Mouse (Mus musculus) heart, embryonic 15.5 days (tissue): ENCODE data around the gene Pld6. TPM values are rescaled to one million over a fixed set of nuclear protein-coding genes. Genes with fewer than 3 reads are reported as not detected.

Experiments used
- ATAC-seq: fragments of 200-750 bp; cut with Nextera tagmentation; replicated peaks from 2 replicates; pipeline ENCODE4 v1.8.0; 2017; ENCODE audit warnings: low read depth, moderate TSS enrichment; ENCODE audit not compliant: insufficient number of reproducible peaks, insufficient read depth, low FRiP score
- H3K27ac ChIP-seq: fragments of 300-500 bp; sonication (generic); 2 replicates; pipeline ENCODE4 v1.5.1; 2015; ENCODE audit warnings: mild to moderate bottlenecking, inconsistent platforms
- H3K27me3 ChIP-seq: fragments of 300-500 bp; sonication (generic); 2 replicates; pipeline ENCODE4 v1.6.1; 2015; ENCODE audit warnings: inconsistent platforms
- H3K36me3 ChIP-seq: fragments of 300-500 bp; sonication (generic); 2 replicates; pipeline ENCODE4 v1.6.1; 2015; ENCODE audit warnings: mild to moderate bottlenecking, inconsistent platforms
- H3K4me1 ChIP-seq: fragments of 300-500 bp; sonication (generic); replicated peaks from 2 replicates; pipeline ENCODE4 v1.6.1; 2015; ENCODE audit warnings: inconsistent platforms
- H3K4me2 ChIP-seq: fragments of 300-500 bp; sonication (generic); 2 replicates; pipeline ENCODE4 v1.6.1; 2015; ENCODE audit warnings: inconsistent platforms, mild to moderate bottlenecking, moderate library complexity
- H3K4me3 ChIP-seq: fragments of 300-500 bp; sonication (generic); 2 replicates; pipeline ENCODE4 v1.5.1; 2015; ENCODE audit warnings: mild to moderate bottlenecking, inconsistent platforms
- H3K9ac ChIP-seq: fragments of 300-500 bp; sonication (generic); 2 replicates; pipeline ENCODE4 v1.6.1; 2015; ENCODE audit warnings: mild to moderate bottlenecking, inconsistent platforms
- H3K9me3 ChIP-seq: fragments of 300-500 bp; sonication (generic); replicated peaks from 2 replicates; pipeline ENCODE4 v1.6.1; 2016; ENCODE audit warnings: inconsistent platforms
- WGBS: fragments of 180-500 bp; shearing (Covaris S2); methylation state at CpG from one replicate; pipeline ENCODE4 v1.1.7; 2015; ENCODE audit warnings: mixed read lengths; 5-methylcytosine and 5-hydroxymethylcytosine counted together
- polyA plus RNA-seq: library from polyadenylated mRNA; unstranded; fragments of >200 nt; fragmentation: Nextera tagmentation; extraction: Ambion mirVana; gene quantifications from 2 replicates; pipeline ENCODE4 v1.2.1, GENCODE M21; 2015

Pld6 gene
- 3.4 and 4.9 TPM in 2 replicates for polyA plus RNA-seq

DNA sequence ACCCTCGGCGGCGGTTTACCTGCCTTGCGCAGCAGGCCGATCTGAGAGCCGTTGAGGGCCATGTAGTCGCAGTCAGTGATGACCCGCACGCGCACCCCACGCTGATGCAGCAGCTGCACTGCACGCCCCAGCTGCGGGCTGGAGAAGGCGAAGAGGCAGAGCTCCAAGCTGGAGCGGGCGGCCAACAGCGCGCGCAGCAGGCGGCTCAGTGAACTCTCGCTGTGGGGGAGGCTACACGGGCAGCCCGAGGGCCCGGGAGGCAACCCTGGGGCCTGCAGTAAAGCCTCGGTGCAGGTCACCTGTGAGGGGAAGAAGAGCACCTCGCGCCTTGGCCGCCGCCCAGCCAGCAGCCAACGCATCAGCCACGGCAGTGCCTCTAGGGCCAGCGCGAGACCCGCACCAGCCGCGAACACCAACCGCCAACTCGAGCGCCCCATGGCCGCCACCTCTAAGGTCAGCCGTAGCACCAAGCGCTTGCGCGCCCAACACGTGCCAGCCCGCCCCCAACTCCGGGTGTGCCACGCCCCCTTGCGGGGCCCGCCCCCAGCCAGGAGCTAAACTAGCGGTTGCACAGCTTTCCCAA, at the start of gene Pld6:
TSS of gene Pld6 (minus strand) at position 447 of the 583 bp plus-strand sequence.
- H3K27ac ChIP-seq, result 0 out of 2 replicates have a peak within 1 kb of the TSS, but pooled peaks have one; percentile 37
- peak within 1 kb of the TSS; percentile 97 for H3K4me2 ChIP-seq
- 1% methylated on average over 51 of the region's 51 CpGs for WGBS
- 0 out of 2 replicates have a peak, but pooled peaks cover 3% of the 10 kb centered on the region for H3K27me3 ChIP-seq
- peaks cover 14% of the 10 kb centered on the region for H3K36me3 ChIP-seq
- H3K9ac ChIP-seq, result peak within 1 kb of the TSS; percentile 67
- H3K9me3 ChIP-seq, result no peaks in the 10 kb centered on the region
- H3K4me1 ChIP-seq, result peaks cover 16% of the 10 kb centered on the region
- peak within 1 kb of the TSS; percentile 51 for H3K4me3 ChIP-seq
- peak; percentile 79 for ATAC-seq

DNA sequence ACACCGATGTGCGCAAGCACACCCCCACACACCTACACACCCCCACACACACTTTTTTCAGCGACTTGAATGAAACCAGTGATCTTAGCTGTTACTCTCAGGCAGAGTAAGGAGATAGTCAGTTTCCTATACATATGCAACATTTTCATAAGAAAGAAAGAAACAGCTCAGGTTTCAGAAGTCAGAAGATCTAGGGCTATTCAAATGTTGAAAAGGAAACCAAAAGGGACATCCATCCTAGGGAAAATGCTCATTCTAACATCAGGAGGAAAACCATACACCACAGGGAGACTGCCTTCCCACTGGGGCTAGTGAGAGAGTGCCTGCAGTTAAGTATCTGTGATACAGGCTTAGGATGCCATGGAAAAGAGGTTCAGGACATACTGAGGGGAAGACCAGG, 34.2 kb upstream of the Pld6 start:
- WGBS, result 86% methylated on average over 3 of the region's 3 CpGs

DNA sequence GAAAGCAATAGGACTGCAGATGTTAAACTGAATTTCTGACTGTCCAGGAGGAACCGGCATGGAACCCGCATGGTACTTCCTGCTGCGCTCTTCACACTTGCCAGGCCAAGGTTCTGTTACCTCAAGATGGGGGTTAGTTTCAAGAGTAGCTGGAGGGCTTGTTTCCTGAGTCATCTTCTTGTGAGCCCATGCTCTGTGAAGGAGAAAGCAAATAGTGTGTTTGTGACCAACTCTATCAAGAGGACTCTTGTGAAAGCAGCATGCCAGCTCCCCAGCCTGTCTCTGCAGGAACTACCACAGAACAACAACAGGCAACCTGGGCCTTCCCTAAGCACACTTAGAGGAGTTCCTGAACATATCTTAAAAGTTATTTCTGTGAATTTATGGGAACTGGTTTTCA, 30.5 kb upstream of the Pld6 start:
- no peak overlapping the region for H3K4me3 ChIP-seq
- ATAC-seq, result no peak
- 97% methylated on average over 3 of the region's 3 CpGs for WGBS
- no peak overlapping the region for H3K9ac ChIP-seq
- no peak overlapping the region for H3K27ac ChIP-seq
- no peaks in the 10 kb centered on the region for H3K27me3 ChIP-seq
- H3K4me2 ChIP-seq, result no peak overlapping the region
- peaks cover 67% of the 10 kb centered on the region for H3K36me3 ChIP-seq
- no peaks in the 10 kb centered on the region for H3K9me3 ChIP-seq
- H3K4me1 ChIP-seq, result no peaks in the 10 kb centered on the region

More for the DNA sequence above, 34.2 kb upstream of the Pld6 start:
- Histone ChIP-seq H3K9ac (no peak overlapping the region), H3K27me3 (no peaks in the 10 kb centered on the region), H3K4me2 (no peak overlapping the region), H3K4me3 (no peak overlapping the region), H3K4me1 (no peaks in the 10 kb centered on the region), H3K36me3 (peaks cover 97% of the 10 kb centered on the region), H3K9me3 (no peaks in the 10 kb centered on the region), H3K27ac (no peak overlapping the region)
- ATAC-seq, result no peak

DNA sequence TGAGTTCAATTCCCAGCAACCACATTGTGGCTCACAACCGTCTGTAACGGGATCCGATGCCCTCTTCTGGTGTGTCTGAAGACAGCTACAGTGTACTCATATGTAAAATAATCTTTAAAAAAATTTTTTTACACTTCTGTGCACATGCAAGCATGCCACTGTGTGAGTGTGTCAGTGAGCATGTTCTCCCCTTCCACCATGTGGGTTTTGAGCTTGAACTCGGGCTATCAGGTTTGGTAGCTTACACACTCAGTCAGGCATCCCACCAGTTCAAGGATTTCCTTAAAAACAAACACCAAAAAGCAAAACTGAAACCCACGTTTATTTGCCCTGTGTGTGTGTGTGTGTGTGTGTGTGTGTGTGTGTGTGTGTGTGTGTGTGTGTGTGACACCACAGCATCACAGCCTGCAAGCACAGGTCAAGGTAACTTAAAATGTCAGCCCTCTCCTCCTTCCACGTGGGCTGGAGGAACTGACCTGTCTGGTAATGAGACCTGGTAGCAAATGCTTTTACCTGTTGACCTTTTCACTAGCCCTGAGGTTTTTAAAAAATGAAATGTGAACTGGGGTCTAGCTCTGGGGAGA, 28.1 kb upstream of the Pld6 start:
- peaks cover 4% of the 10 kb centered on the region; the same call in 1 of the 2 replicates for H3K4me1 ChIP-seq
- H3K4me2 ChIP-seq, result no peak overlapping the region
- peaks cover 46% of the 10 kb centered on the region for H3K36me3 ChIP-seq
- no peak overlapping the region for H3K4me3 ChIP-seq
- no peak for ATAC-seq
- no peak overlapping the region for H3K9ac ChIP-seq
- no peaks in the 10 kb centered on the region for H3K9me3 ChIP-seq
- H3K27me3 ChIP-seq, result no peaks in the 10 kb centered on the region
- no peak overlapping the region for H3K27ac ChIP-seq
- 89% methylated on average over 6 of the region's 6 CpGs for WGBS

DNA sequence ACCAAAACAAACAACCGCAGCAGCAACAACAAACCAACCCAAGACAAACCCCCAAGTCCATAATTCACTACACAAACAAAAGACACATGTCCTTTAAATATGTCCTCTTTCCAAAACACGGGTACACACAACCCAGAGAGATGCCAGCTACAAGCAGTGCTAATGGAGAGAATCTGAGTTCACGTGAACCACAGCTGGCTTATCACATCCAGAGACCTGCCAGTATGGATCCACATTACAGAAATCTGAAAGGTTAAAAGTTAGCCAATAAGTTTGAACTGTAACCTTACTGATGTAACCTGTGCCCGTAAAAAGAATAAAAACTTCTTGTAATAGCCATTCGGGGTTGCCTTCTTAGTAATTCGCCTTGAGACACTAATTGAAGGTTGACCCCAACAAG, 27.5 kb upstream of the Pld6 start:
- no peak overlapping the region for H3K9ac ChIP-seq
- 88% methylated on average over 6 of the region's 6 CpGs for WGBS

DNA sequence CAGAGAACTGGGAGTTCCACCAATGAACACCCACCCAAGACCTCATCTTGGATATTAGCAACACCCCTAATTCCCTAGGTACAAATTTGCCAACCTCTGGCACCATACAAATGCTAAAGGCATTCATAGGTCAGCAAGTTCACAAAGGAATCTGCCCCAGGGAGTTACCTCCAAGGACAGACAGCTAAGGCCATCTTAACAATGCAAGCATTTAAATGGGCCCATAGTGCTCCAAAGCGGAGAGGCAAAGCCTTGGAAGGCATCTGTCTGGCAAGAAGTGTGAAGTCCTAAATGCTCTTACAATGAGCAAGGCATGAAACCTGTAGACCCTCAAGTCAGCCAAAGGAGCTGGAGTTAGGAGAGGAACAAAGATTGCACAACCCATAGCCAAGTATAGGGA, 26.9 kb upstream of the Pld6 start:
- H3K9me3 ChIP-seq, result no peaks in the 10 kb centered on the region
- ATAC-seq, result no peak
- H3K4me2 ChIP-seq, result no peak overlapping the region
- no peaks in the 10 kb centered on the region for H3K27me3 ChIP-seq
- peaks cover 34% of the 10 kb centered on the region for H3K36me3 ChIP-seq
- no peak overlapping the region for H3K27ac ChIP-seq
- H3K9ac ChIP-seq, result no peak overlapping the region
- H3K4me3 ChIP-seq, result no peak overlapping the region
- WGBS, result 92% methylated on average over 1 of the region's 1 CpGs
- peaks cover 5% of the 10 kb centered on the region; the same call in 1 of the 2 replicates for H3K4me1 ChIP-seq

More for the DNA sequence above, 27.5 kb upstream of the Pld6 start:
- no peak for ATAC-seq
- Histone ChIP-seq H3K4me2 (no peak overlapping the region), H3K27ac (no peak overlapping the region), H3K36me3 (peaks cover 40% of the 10 kb centered on the region), H3K9me3 (no peaks in the 10 kb centered on the region), H3K4me1 (peaks cover 5% of the 10 kb centered on the region; the same call in 1 of the 2 replicates), H3K27me3 (no peaks in the 10 kb centered on the region), H3K4me3 (no peak overlapping the region)

DNA sequence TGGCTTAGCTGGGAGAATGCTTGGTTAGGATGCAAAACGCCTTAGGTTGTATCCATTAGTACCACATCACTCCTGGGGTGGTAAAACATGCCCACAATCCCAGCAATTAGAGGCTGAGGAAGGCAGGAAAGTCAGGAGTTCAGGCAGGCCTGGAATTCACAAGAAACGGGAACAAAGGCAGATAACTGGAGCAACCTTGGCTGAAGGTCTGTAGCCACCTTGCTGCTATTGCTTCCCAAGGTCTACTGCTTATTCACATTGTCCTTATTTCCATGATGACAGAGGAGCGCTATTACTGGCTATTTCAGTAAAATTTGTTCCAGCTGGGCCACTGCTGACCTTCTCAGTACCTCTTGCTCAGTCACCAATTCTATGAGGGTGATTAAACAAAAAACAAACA, 25.8 kb upstream of the Pld6 start:
- Histone ChIP-seq H3K4me2 (no peak overlapping the region), H3K9me3 (no peaks in the 10 kb centered on the region), H3K27me3 (no peaks in the 10 kb centered on the region), H3K9ac (no peak overlapping the region), H3K4me1 (peaks cover 11% of the 10 kb centered on the region), H3K27ac (no peak overlapping the region), H3K4me3 (no peak overlapping the region), H3K36me3 (peaks cover 23% of the 10 kb centered on the region)
- ATAC-seq, result no peak
- WGBS, result 57% methylated on average over 3 of the region's 3 CpGs

DNA sequence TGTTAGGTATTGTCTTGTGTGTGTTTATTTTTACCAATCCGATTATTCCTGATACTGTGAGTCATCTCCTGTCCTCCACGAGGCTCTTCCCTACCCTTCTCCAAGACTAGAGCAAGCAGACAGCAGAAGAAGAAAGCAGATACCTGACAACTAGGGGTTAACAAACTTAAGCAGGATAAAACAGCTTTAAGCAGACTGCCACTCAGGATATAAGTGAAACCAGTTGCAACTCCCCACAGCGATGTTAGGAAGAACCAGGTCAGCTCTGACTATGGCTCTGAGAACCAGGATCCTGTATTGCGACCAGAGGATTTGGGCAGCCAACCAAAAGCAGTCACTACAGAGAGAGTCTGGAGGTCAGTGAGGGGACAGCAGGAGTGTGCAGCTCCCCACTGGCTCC, 23.8 kb upstream of the Pld6 start:
- WGBS, result 47% methylated on average over 4 of the region's 4 CpGs
- H3K9ac ChIP-seq, result no peak overlapping the region
- no peak overlapping the region for H3K27ac ChIP-seq
- no peak for ATAC-seq
- peaks cover 15% of the 10 kb centered on the region; the same call in 1 of the 2 replicates for H3K36me3 ChIP-seq
- H3K9me3 ChIP-seq, result no peaks in the 10 kb centered on the region
- H3K4me1 ChIP-seq, result peaks cover 16% of the 10 kb centered on the region
- no peak overlapping the region for H3K4me3 ChIP-seq
- no peaks in the 10 kb centered on the region for H3K27me3 ChIP-seq
- H3K4me2 ChIP-seq, result no peak overlapping the region

DNA sequence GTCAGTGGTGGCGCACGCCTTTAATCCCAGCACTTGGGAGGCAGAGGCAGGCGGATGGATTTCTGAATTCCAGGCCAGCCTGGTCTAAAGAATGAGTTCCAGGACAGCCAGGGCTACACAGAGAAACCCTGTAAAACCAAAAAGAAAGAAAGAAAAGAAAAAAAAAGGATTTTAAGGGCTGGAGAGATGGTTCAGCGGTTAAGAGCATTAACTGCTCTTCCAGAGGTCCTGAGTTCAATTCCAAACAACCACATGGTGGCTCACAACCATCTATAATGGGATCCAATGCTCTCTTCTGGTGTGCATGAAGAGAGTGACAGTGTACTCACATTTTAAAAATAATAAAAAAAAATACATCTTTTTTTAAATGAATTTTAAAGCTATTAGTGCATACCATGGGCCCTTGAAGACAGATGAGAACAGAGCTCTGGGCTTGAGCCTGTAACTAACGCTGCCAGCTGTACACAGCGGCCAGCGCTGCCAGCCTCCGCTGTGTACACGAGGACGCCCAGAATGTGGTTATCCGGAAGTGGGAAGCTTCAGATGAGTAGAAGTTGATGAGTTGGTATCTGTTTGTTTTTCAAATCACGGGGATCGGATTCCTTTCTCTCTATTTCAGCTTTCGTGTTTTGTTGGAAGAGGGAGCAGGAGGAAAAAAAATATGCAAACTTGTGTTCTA, 23.2 kb upstream of the Pld6 start:
- peak overlapping the region; percentile 75 for H3K4me2 ChIP-seq
- 62% methylated on average over 14 of the region's 14 CpGs for WGBS
- peak overlapping the region; percentile 79 for H3K4me3 ChIP-seq
- peak overlapping the region; percentile 99 for H3K27ac ChIP-seq
- peaks cover 16% of the 10 kb centered on the region for H3K4me1 ChIP-seq
- peak overlapping the region; percentile 97 for H3K9ac ChIP-seq
- no peak for ATAC-seq
- no peaks in the 10 kb centered on the region for H3K9me3 ChIP-seq
- H3K36me3 ChIP-seq, result peaks cover 17% of the 10 kb centered on the region; the same call in 1 of the 2 replicates
- no peaks in the 10 kb centered on the region for H3K27me3 ChIP-seq

DNA sequence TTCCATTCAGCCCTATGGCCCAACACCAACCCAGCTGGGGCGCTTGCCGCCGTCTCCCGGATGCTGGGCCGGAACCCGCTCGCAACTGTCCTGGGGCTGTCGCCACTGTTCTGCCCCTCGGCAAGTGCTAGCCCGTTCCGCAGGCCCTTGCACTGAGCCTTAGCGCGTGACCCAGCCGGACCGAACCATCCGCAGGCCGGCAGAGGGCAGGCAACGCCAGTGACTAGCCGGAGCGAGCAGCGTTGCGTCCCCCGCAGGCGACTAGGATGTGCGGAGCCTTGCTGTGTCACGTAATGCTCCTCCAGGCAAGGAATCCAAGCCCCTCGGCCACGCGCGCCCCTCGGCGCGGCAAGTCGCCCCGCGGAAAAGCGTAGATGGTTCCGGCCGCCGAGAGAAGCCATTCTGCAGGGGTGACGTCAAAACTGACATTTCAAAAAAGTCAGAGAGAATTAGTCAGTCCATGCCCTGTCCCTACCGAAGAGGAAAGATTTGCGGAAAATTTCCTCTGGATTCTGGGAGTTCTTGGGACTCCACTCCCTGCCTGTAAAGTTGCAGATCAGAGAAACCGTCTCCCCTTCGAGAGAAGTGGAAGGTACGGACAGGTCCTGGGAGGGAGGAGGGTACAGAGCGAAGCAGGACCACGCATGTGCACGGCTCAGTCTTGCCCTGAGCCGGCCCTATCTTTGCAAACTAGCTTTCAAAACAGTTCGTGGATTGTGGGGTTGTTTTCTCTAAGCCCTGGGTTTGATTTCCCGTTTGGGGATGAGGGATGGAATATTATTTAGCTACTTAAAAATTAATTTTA, 22.4 kb upstream of the Pld6 start, which contains the start of gene Flcn:
TSS of gene Flcn (minus strand) at position 347 of the 805 bp plus-strand sequence.
- Histone ChIP-seq H3K36me3 (peaks cover 22% of the 10 kb centered on the region; the same call in 1 of the 2 replicates), H3K9me3 (no peaks in the 10 kb centered on the region), H3K4me3 (peak within 1 kb of the TSS; percentile 79), H3K27ac (peak within 1 kb of the TSS; percentile 99), H3K4me2 (peak within 1 kb of the TSS; percentile 75), H3K9ac (peak within 1 kb of the TSS; percentile 97), H3K27me3 (no peaks in the 10 kb centered on the region), H3K4me1 (peaks cover 16% of the 10 kb centered on the region)
- whole genome bisulfite sequencing, result under 1% methylated on average over 52 of the region's 52 CpGs
- peak; percentile 90 for ATAC-seq
